ENCODE assay signal across 8 mouse cellular contexts in genomic region chr1:172484236-172484635, GRCm38 (mm10). TPM values are rescaled to one million over a fixed set of nuclear protein-coding genes. Genes with fewer than 3 reads are reported as not detected.
DNase-seq lines count a peak whose midpoint lies in the region; ATAC-seq and TF ChIP-seq lines count a peak whose summit lies in the region.

No protein-coding gene starts in this region.

- no peak overlapping the region for H3K4me3 ChIP-seq in lung, embryonic 14.5 days (ENCODE audit: low read depth, low read length)
- H3K4me3 ChIP-seq in hindbrain, embryonic 15.5 days, result peak overlapping the region; percentile 53
- H3K4me3 ChIP-seq in midbrain, embryonic 14.5 days (replicated peaks; ENCODE audit: low read depth, low read length), result peak overlapping the region; percentile 72

- no peak overlapping the region for H3K27ac ChIP-seq in lung, embryonic 14.5 days (ENCODE audit: low read depth)
- no peak overlapping the region for H3K27ac ChIP-seq in hindbrain, embryonic 15.5 days (replicated peaks)
- H3K27ac ChIP-seq in midbrain, embryonic 14.5 days (replicated peaks; ENCODE audit: low read depth, low read length), result no peak overlapping the region

- H3K36me3 ChIP-seq in lung, embryonic 14.5 days (ENCODE audit: insufficient read depth), result peaks cover 22% of the 10 kb centered on the region; the same call in 1 of the 2 replicates
- no peaks in the 10 kb centered on the region for H3K36me3 ChIP-seq in hindbrain, embryonic 15.5 days
- H3K36me3 ChIP-seq in midbrain, embryonic 14.5 days (ENCODE audit: control insufficient read depth, insufficient read depth, low read length), result peaks cover 9% of the 10 kb centered on the region

- peak overlapping the region; percentile 16; the same call in 1 of the 2 replicates for H3K9ac ChIP-seq in lung, embryonic 14.5 days
- peak overlapping the region; percentile 4; the same call in 1 of the 2 replicates for H3K9ac ChIP-seq in hindbrain, embryonic 15.5 days
- H3K9ac ChIP-seq in midbrain, embryonic 14.5 days (replicated peaks; ENCODE audit: low read length), result peak overlapping the region; percentile 81

- peaks cover 8% of the 10 kb centered on the region; the same call in 1 of the 2 replicates for H3K4me1 ChIP-seq in lung, embryonic 14.5 days (ENCODE audit: insufficient read depth)
- peaks cover 62% of the 10 kb centered on the region for H3K4me1 ChIP-seq in hindbrain, embryonic 15.5 days (replicated peaks)
- H3K4me1 ChIP-seq in midbrain, embryonic 14.5 days (ENCODE audit: control insufficient read depth, insufficient read depth, low read length), result peaks cover 62% of the 10 kb centered on the region

- no peak for DNase-seq in lung, embryonic 14.5 days
- DNase-seq in lung, postnatal 10 days, result no peak
- peak; percentile 38 for DNase-seq in midbrain, embryonic 14.5 days
- DNase-seq in gastrocnemius, postnatal 25 days, result no peak
- no peak for DNase-seq in urinary bladder, postnatal 25 days (ENCODE audit: low spot score)
- no peak for DNase-seq in layer of hippocampus, postnatal 14 days (ENCODE audit: low spot score in 2 of 2)
- no peak for DNase-seq in right cerebral cortex, postnatal 4 days

- H3K27me3 ChIP-seq in lung, embryonic 14.5 days (ENCODE audit: insufficient read depth, low read length), result no peaks in the 10 kb centered on the region
- 0 out of 2 replicates have a peak, but pooled peaks cover 4% of the 10 kb centered on the region for H3K27me3 ChIP-seq in hindbrain, embryonic 15.5 days
- no peaks in the 10 kb centered on the region for H3K27me3 ChIP-seq in midbrain, embryonic 14.5 days (ENCODE audit: control insufficient read depth, insufficient read depth, low read length)

- no peak for ATAC-seq in lung, embryonic 14.5 days (ENCODE audit: insufficient read depth)
- ATAC-seq in hindbrain, embryonic 15.5 days (ENCODE audit: low FRiP score, low read depth), result no peak
- no peak for ATAC-seq in midbrain, embryonic 14.5 days (ENCODE audit: low FRiP score, low TSS enrichment)

- H3K9me3 ChIP-seq in lung, embryonic 14.5 days (ENCODE audit: low read depth, low read length), result no peaks in the 10 kb centered on the region
- H3K9me3 ChIP-seq in hindbrain, embryonic 15.5 days, result no peaks in the 10 kb centered on the region
- H3K9me3 ChIP-seq in midbrain, embryonic 14.5 days (ENCODE audit: control insufficient read depth, low read length), result no peaks in the 10 kb centered on the region

- TF ChIP-seq CTCF in lung, embryonic 14.5 days (IDR thresholded peaks at IDR 0.05; ENCODE audit: low read depth), result no peak

- H3K4me2 ChIP-seq in lung, embryonic 14.5 days, result peak overlapping the region; percentile 84
- H3K4me2 ChIP-seq in hindbrain, embryonic 15.5 days, result peak overlapping the region; percentile 86
- H3K4me2 ChIP-seq in midbrain, embryonic 14.5 days (ENCODE audit: low read length), result peak overlapping the region; percentile 86

- 45% methylated on average over 11 of the region's 11 CpGs for WGBS in lung, embryonic 14.5 days
- WGBS in hindbrain, embryonic 15.5 days, result 30% methylated on average over 11 of the region's 11 CpGs
- whole genome bisulfite sequencing in midbrain, embryonic 14.5 days, result 14% methylated on average over 11 of the region's 11 CpGs

RNA-seq across cellular contexts. Expression of gene Igsf9, which starts 2.6 kb away (rescaled TPM):
- 23.5 and 26.0 TPM in 2 replicates for polyA plus RNA-seq in lung, embryonic 14.5 days (2014; fragmentation: Nextera tagmentation; extraction: Ambion mirVana)
- polyA plus RNA-seq in hindbrain, embryonic 15.5 days (2015; fragmentation: Nextera tagmentation; extraction: Ambion mirVana), result 45.7 and 49.3 TPM in 2 replicates
- 49.6 and 52.6 TPM in 2 replicates for polyA plus RNA-seq in midbrain, embryonic 14.5 days (2014; fragmentation: Nextera tagmentation; extraction: Ambion mirVana)
- under 1 TPM in 1 of 2 experiments, not detected in 1; 0.19 TPM for total RNA-seq in gastrocnemius, postnatal 25 days (2021)
- total RNA-seq in layer of hippocampus, postnatal 14 days (2021), result 1 to 10 TPM; 7.2 to 8.9 TPM

RNA-seq across cellular contexts. Expression of gene Slamf9, which starts 9.1 kb away (rescaled TPM):
- polyA plus RNA-seq in lung, embryonic 14.5 days (2014; fragmentation: Nextera tagmentation; extraction: Ambion mirVana), result 0.32 and 1.0 TPM in 2 replicates
- 0.12 and 0.18 TPM in 2 replicates for polyA plus RNA-seq in hindbrain, embryonic 15.5 days (2015; fragmentation: Nextera tagmentation; extraction: Ambion mirVana)
- 0.32 TPM in 1 of 2 replicates, not detected in the other for polyA plus RNA-seq in midbrain, embryonic 14.5 days (2014; fragmentation: Nextera tagmentation; extraction: Ambion mirVana)
- under 1 TPM; 0.20 to 0.35 TPM for total RNA-seq in gastrocnemius, postnatal 25 days (2021)
- total RNA-seq in layer of hippocampus, postnatal 14 days (2021), result not detected

RNA-seq across cellular contexts. Expression of gene Tagln2, which starts 15.6 kb away (rescaled TPM):
- polyA plus RNA-seq in lung, embryonic 14.5 days (2014; fragmentation: Nextera tagmentation; extraction: Ambion mirVana), result 395 and 407 TPM in 2 replicates
- 77.7 and 83.7 TPM in 2 replicates for polyA plus RNA-seq in hindbrain, embryonic 15.5 days (2015; fragmentation: Nextera tagmentation; extraction: Ambion mirVana)
- 25.7 and 43.5 TPM in 2 replicates for polyA plus RNA-seq in midbrain, embryonic 14.5 days (2014; fragmentation: Nextera tagmentation; extraction: Ambion mirVana)
- total RNA-seq in gastrocnemius, postnatal 25 days (2021), result 10 to 100 TPM; 24.8 to 33.7 TPM
- 10 to 100 TPM; 14.1 to 15.6 TPM for total RNA-seq in layer of hippocampus, postnatal 14 days (2021)

RNA-seq across cellular contexts. Expression of gene Cfap45, which starts 36.4 kb away (rescaled TPM):
- polyA plus RNA-seq in lung, embryonic 14.5 days (2014; fragmentation: Nextera tagmentation; extraction: Ambion mirVana), result 4.2 and 5.1 TPM in 2 replicates
- 2.8 and 4.6 TPM in 2 replicates for polyA plus RNA-seq in hindbrain, embryonic 15.5 days (2015; fragmentation: Nextera tagmentation; extraction: Ambion mirVana)
- 1.9 and 2.2 TPM in 2 replicates for polyA plus RNA-seq in midbrain, embryonic 14.5 days (2014; fragmentation: Nextera tagmentation; extraction: Ambion mirVana)
- total RNA-seq in gastrocnemius, postnatal 25 days (2021), result not detected
- total RNA-seq in layer of hippocampus, postnatal 14 days (2021), result 1 to 10 TPM; 2.7 to 4.4 TPM

Comparison
In these comparisons a context has a peak if more than half of its experiments do, and no peak if none do; other contexts are left out.
1. H3K9ac ChIP-seq: peak in every context shown above with its lines; median percentile 81 in midbrain, embryonic 14.5 days; 16 in lung, embryonic 14.5 days; 4 in hindbrain, embryonic 15.5 days.